Mouse (Mus musculus) embryonic facial prominence, embryonic 14.5 days (tissue): ENCODE data around the gene Gpr153. TPM values are rescaled to one million over a fixed set of nuclear protein-coding genes. Genes with fewer than 3 reads are reported as not detected.

Experiments used
- ATAC-seq: fragments of 200-750 bp; cut with Nextera tagmentation; 2 replicates; pipeline ENCODE4 v1.8.0; 2017; ENCODE audit warnings: low read depth, moderate number of reproducible peaks, moderate TSS enrichment
- DNase-seq: peaks from one replicate; pipeline ENCODE4 v3.0.0-alpha.2; 2015; ENCODE audit warnings: low spot score
- H3K27ac ChIP-seq: fragments of 300-500 bp; sonication (generic); replicated peaks from 2 replicates; pipeline ENCODE4 v1.5.1; 2014; ENCODE audit warnings: low read depth, mild to moderate bottlenecking, low read length, moderate library complexity
- H3K27me3 ChIP-seq: fragments of 300-500 bp; sonication (generic); replicated peaks from 2 replicates; pipeline ENCODE4 v1.6.1; 2014; ENCODE audit warnings: low read length; ENCODE audit not compliant: control insufficient read depth, insufficient read depth
- H3K36me3 ChIP-seq: fragments of 300-500 bp; sonication (generic); 2 replicates; pipeline ENCODE4 v1.6.1; 2014; ENCODE audit warnings: low read length, mixed read lengths; ENCODE audit not compliant: control insufficient read depth, insufficient read depth
- H3K4me1 ChIP-seq: fragments of 300-500 bp; sonication (generic); 2 replicates; pipeline ENCODE4 v1.6.1; 2014; ENCODE audit warnings: antibody characterized with exemption, low read length; ENCODE audit not compliant: control insufficient read depth, insufficient read depth
- H3K4me2 ChIP-seq: fragments of 300-500 bp; sonication (generic); 2 replicates; pipeline ENCODE4 v1.6.1; 2014; ENCODE audit warnings: low read depth, mild to moderate bottlenecking, low read length, moderate library complexity, mixed read lengths
- H3K4me3 ChIP-seq: fragments of 300-500 bp; sonication (generic); 2 replicates; pipeline ENCODE4 v1.5.1; 2014; ENCODE audit warnings: low read depth, mild to moderate bottlenecking, low read length
- H3K9ac ChIP-seq: fragments of 300-500 bp; sonication (generic); 2 replicates; pipeline ENCODE4 v1.6.1; 2014; ENCODE audit warnings: low read depth, mild to moderate bottlenecking, low read length, moderate library complexity, mixed read lengths
- H3K9me3 ChIP-seq: fragments of 300-500 bp; sonication (generic); 2 replicates; pipeline ENCODE4 v1.6.1; 2016; ENCODE audit warnings: low read length; ENCODE audit not compliant: control insufficient read depth
- WGBS: fragments of 180-500 bp; shearing (Covaris S2); extraction: QIAGEN DNeasy Blood & Tissue Kit; methylation state at CpG from one replicate; pipeline ENCODE4 v1.1.7; 2014; 5-methylcytosine and 5-hydroxymethylcytosine counted together
- polyA plus RNA-seq: library from polyadenylated mRNA; unstranded; fragments of >200 nt; fragmentation: Nextera tagmentation; extraction: Ambion mirVana; gene quantifications from 2 replicates; pipeline ENCODE4 v1.2.1, GENCODE M21; 2014

The Gpr153 gene
- polyA plus RNA-seq, 1 experiment from 2014 or later: 40.7 TPM

- H3K27me3 ChIP-seq: peaks cover 35% of the 10 kb centered on the region
- no peak for ATAC-seq
- peaks cover 24% of the 10 kb centered on the region; the same call in 1 of the 2 replicates for H3K36me3 ChIP-seq
- H3K4me2 ChIP-seq: no peak overlapping the region
- no peak overlapping the region for H3K27ac ChIP-seq
- H3K4me1 ChIP-seq: peaks cover 14% of the 10 kb centered on the region
- H3K4me3 ChIP-seq: no peak overlapping the region
- no peak for DNase-seq
- 70% methylated on average over 2 of the region's 2 CpGs for WGBS
- H3K9ac ChIP-seq: no peak overlapping the region
- no peaks in the 10 kb centered on the region for H3K9me3 ChIP-seq
Measured at GRCm38 (mm10) chr4:152277916-152278315, 3.9 kb downstream of the Gpr153 start.

GRCm38 (mm10) chr4:152278986-152279385 is 5.0 kb downstream of the Gpr153 start:
- Histone ChIP-seq H3K4me3 (no peak overlapping the region), H3K36me3 (peaks cover 24% of the 10 kb centered on the region; the same call in 1 of the 2 replicates), H3K4me1 (peaks cover 14% of the 10 kb centered on the region), H3K27ac (no peak overlapping the region), H3K9ac (no peak overlapping the region), H3K4me2 (no peak overlapping the region), H3K27me3 (peaks cover 46% of the 10 kb centered on the region), H3K9me3 (no peaks in the 10 kb centered on the region)
- ATAC-seq (no peak), DNase-seq (no peak)
- 85% methylated on average over 23 of the region's 23 CpGs for WGBS

GRCm38 (mm10) chr4:152281601-152282000 is 7.6 kb downstream of the Gpr153 start:
- Histone ChIP-seq H3K27ac (no peak overlapping the region), H3K4me3 (no peak overlapping the region), H3K9me3 (no peaks in the 10 kb centered on the region), H3K27me3 (peaks cover 64% of the 10 kb centered on the region), H3K4me1 (peaks cover 11% of the 10 kb centered on the region), H3K36me3 (peaks cover 24% of the 10 kb centered on the region; the same call in 1 of the 2 replicates), H3K9ac (no peak overlapping the region), H3K4me2 (no peak overlapping the region)
- DNase-seq (no peak), ATAC-seq (no peak)
- WGBS: 46% methylated on average over 15 of the region's 15 CpGs

GRCm38 (mm10) chr4:152282721-152283120 is 8.7 kb downstream of the Gpr153 start:
- WGBS: 30% methylated on average over 18 of the region's 34 CpGs
- Histone ChIP-seq H3K27ac (no peak overlapping the region), H3K9me3 (no peaks in the 10 kb centered on the region), H3K27me3 (peaks cover 75% of the 10 kb centered on the region), H3K9ac (0 out of 2 replicates have a peak overlapping the region, but pooled peaks have one; percentile 25), H3K4me3 (peak overlapping the region; percentile 36), H3K36me3 (peaks cover 24% of the 10 kb centered on the region; the same call in 1 of the 2 replicates), H3K4me2 (peak overlapping the region; percentile 62), H3K4me1 (peaks cover 11% of the 10 kb centered on the region)
- ATAC-seq (no peak), DNase-seq (no peak)

- WGBS: 11% methylated on average over 22 of the region's 70 CpGs
- H3K9me3 ChIP-seq: no peaks in the 10 kb centered on the region
- H3K4me2 ChIP-seq: peak overlapping the region; percentile 62
- H3K27me3 ChIP-seq: peaks cover 82% of the 10 kb centered on the region
- H3K9ac ChIP-seq: 0 out of 2 replicates have a peak overlapping the region, but pooled peaks have one; percentile 25
- H3K4me3 ChIP-seq: peak overlapping the region; percentile 36
- no peak overlapping the region for H3K27ac ChIP-seq
- DNase-seq: peak; percentile 85
- H3K4me1 ChIP-seq: peaks cover 11% of the 10 kb centered on the region
- ATAC-seq: peak; percentile 88
- H3K36me3 ChIP-seq: peaks cover 24% of the 10 kb centered on the region; the same call in 1 of the 2 replicates
Measured at GRCm38 (mm10) chr4:152283186-152283950, 9.3 kb downstream of the Gpr153 start.

- no peak overlapping the region for H3K9ac ChIP-seq
- WGBS: 5% methylated on average over 10 of the region's 10 CpGs
- no peak overlapping the region for H3K4me2 ChIP-seq
Measured at GRCm38 (mm10) chr4:152285505-152285904, 11.5 kb downstream of the Gpr153 start.

GRCm38 (mm10) chr4:152286183-152286582 is 12.2 kb downstream of the Gpr153 start:
- H3K4me1 ChIP-seq: peaks cover 16% of the 10 kb centered on the region
- DNase-seq: no peak
- H3K36me3 ChIP-seq: peaks cover 5% of the 10 kb centered on the region; the same call in 1 of the 2 replicates
- H3K9ac ChIP-seq: 0 out of 2 replicates have a peak overlapping the region, but pooled peaks have one; percentile 19
- H3K4me2 ChIP-seq: peak overlapping the region; percentile 46
- WGBS: 3% methylated on average over 13 of the region's 32 CpGs
- H3K27ac ChIP-seq: no peak overlapping the region
- H3K27me3 ChIP-seq: peaks cover 93% of the 10 kb centered on the region
- H3K4me3 ChIP-seq: peak overlapping the region; percentile 26
- ATAC-seq: no peak
- H3K9me3 ChIP-seq: no peaks in the 10 kb centered on the region

More at GRCm38 (mm10) chr4:152285505-152285904, 11.5 kb downstream of the Gpr153 start:
- no peak overlapping the region for H3K4me3 ChIP-seq
- DNase-seq (peak; percentile 59), ATAC-seq (no peak)
- H3K36me3 ChIP-seq: peaks cover 11% of the 10 kb centered on the region; the same call in 1 of the 2 replicates
- H3K27ac ChIP-seq: no peak overlapping the region
- H3K9me3 ChIP-seq: no peaks in the 10 kb centered on the region
- peaks cover 93% of the 10 kb centered on the region for H3K27me3 ChIP-seq
- peaks cover 13% of the 10 kb centered on the region for H3K4me1 ChIP-seq

- Histone ChIP-seq H3K27me3 (peaks cover 93% of the 10 kb centered on the region), H3K4me2 (no peak overlapping the region), H3K27ac (no peak overlapping the region), H3K36me3 (no peaks in the 10 kb centered on the region), H3K9ac (no peak overlapping the region), H3K9me3 (no peaks in the 10 kb centered on the region), H3K4me1 (peaks cover 16% of the 10 kb centered on the region), H3K4me3 (no peak overlapping the region)
- DNase-seq (peak; percentile 56), ATAC-seq (no peak)
- WGBS: 4% methylated on average over 22 of the region's 26 CpGs
Measured at GRCm38 (mm10) chr4:152286887-152287286, 12.9 kb downstream of the Gpr153 start.
